Mouse (Mus musculus) limb, embryonic 10.5 days (tissue): Measurements from ENCODE around the gene Tcp11x2. TPM values are rescaled to one million over a fixed set of nuclear protein-coding genes. Genes with fewer than 3 reads are reported as not detected.

Experiments
- DNase-seq: peaks from one replicate; pipeline ENCODE4 v3.0.0-alpha.2; 2017; ENCODE audit warnings: low spot score
- H3K27ac ChIP-seq: fragments of 300-500 bp; sonication (generic); 2 replicates; pipeline ENCODE4 v1.5.1; 2016; ENCODE audit warnings: mild to moderate bottlenecking
- H3K27me3 ChIP-seq: fragments of 300-500 bp; sonication (generic); 2 replicates; pipeline ENCODE4 v1.6.1; 2016; ENCODE audit warnings: low read depth, mild to moderate bottlenecking; ENCODE audit not compliant: poor library complexity, severe bottlenecking
- H3K36me3 ChIP-seq: fragments of 300-500 bp; sonication (generic); 2 replicates; pipeline ENCODE4 v1.6.1; 2016; ENCODE audit warnings: mild to moderate bottlenecking, moderate library complexity
- H3K4me1 ChIP-seq: fragments of 300-500 bp; sonication (generic); 2 replicates; pipeline ENCODE4 v1.6.1; 2016
- H3K4me3 ChIP-seq: fragments of 300-500 bp; sonication (generic); 2 replicates; pipeline ENCODE4 v1.5.1; 2016; ENCODE audit warnings: mild to moderate bottlenecking, moderate library complexity
- H3K9me3 ChIP-seq: fragments of 300-500 bp; sonication (generic); replicated peaks from 2 replicates; pipeline ENCODE4 v1.6.1; 2016; ENCODE audit warnings: mild to moderate bottlenecking
- WGBS: fragments of 180-500 bp; shearing (Covaris S2); methylation state at CpG from one replicate; pipeline ENCODE4 v1.1.7; 2016; 5-methylcytosine and 5-hydroxymethylcytosine counted together
- polyA plus RNA-seq: library from polyadenylated mRNA; unstranded; fragments of >200 nt; fragmentation: Nextera tagmentation; extraction: Ambion mirVana; gene quantifications from 2 replicates; pipeline ENCODE4 v1.2.1, GENCODE M21; 2016

Tcp11x2 gene
- 0.08 TPM in 1 of 2 replicates, not detected in the other for polyA plus RNA-seq

GRCm38 (mm10) chrX:135693633-135694032 is at the start of gene Tcp11x2:
Gene Tcp11x2 (minus strand): TSS chrX:135693790.
- H3K27ac ChIP-seq = no peak within 1 kb of the TSS
- no peaks in the 10 kb centered on the region for H3K36me3 ChIP-seq
- H3K9me3 ChIP-seq = no peaks in the 10 kb centered on the region
- WGBS = 65% methylated on average over 1 of the region's 1 CpGs
- peaks cover 69% of the 10 kb centered on the region for H3K27me3 ChIP-seq
- no peak for DNase-seq
- H3K4me3 ChIP-seq = no peak within 1 kb of the TSS
- H3K4me1 ChIP-seq = no peaks in the 10 kb centered on the region

DNA sequence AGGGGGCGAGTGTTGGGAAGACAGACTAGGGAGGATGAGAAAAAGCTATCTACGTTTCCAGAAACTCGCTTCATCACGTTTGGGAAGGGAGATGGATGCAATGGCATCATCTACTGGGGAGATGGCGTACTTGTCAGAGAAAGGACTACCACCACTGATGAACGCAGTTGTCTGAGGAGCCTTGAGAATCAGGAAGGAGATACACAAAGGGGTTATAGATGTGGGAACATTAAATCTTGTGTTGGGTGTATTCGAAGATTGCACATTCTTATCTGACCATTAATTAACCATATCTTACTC is 49.4 kb upstream of the Tcp11x2 start:
- WGBS = 15% methylated on average over 7 of the region's 7 CpGs
- H3K4me3 ChIP-seq = peak overlapping the region; percentile 66
- no peaks in the 10 kb centered on the region for H3K9me3 ChIP-seq
- H3K4me1 ChIP-seq = 0 out of 2 replicates have a peak, but pooled peaks cover 4% of the 10 kb centered on the region
- no peak for DNase-seq
- peak overlapping the region; percentile 76 for H3K27ac ChIP-seq
- peaks cover 18% of the 10 kb centered on the region for H3K36me3 ChIP-seq
- peaks cover 67% of the 10 kb centered on the region for H3K27me3 ChIP-seq

DNA sequence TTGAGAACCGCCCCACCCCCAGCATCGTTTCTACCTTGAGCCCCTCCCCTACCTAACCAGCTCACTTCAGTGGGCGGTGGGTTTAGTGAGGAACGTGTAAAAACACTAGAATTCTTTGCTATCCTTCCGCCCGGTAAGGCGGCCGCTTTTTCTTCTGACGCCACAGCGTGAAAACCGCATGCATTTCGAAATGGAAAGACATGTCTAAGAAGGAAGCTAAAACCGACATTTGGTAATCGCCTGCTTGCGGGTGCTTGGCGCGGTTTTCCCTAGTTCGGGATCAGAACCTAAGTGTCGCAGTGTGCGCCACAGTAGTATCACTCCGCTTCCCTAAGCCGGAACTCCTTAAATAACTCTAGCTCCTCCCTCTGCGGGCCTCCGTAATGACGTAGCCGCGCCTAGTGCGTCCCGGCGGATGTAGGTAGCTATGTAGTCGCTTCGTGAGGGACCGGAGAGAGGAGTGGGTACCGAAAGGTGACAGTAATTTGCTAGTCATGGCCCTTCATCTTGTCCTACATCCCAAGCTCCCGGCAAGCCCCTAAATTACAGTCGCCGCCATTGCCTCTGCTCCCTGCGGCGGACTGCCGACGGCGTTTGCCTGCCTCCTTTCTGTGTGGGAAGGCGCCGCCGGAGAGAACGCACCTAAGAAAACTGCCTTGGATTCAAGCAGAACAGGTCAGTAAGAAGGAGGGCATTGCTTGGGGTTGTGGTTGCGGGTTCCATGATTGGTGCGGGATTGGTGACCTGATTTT is 48.9 kb upstream of the Tcp11x2 start, which contains the start of the genes Armcx5 and Gprasp1:
Gene Armcx5 (plus strand): TSS at position 430 of the 752 bp plus-strand sequence.
Gene Gprasp1 (plus strand): TSS at position 430 of the 752 bp plus-strand sequence.
- peak; percentile 75 for DNase-seq
- peak within 1 kb of the TSS; percentile 76 for H3K27ac ChIP-seq
- 18% methylated on average over 48 of the region's 48 CpGs for WGBS
- H3K4me1 ChIP-seq = 0 out of 2 replicates have a peak, but pooled peaks cover 4% of the 10 kb centered on the region
- H3K36me3 ChIP-seq = peaks cover 18% of the 10 kb centered on the region
- H3K9me3 ChIP-seq = no peaks in the 10 kb centered on the region
- peak within 1 kb of the TSS; percentile 66 for H3K4me3 ChIP-seq
- peaks cover 63% of the 10 kb centered on the region for H3K27me3 ChIP-seq

DNA sequence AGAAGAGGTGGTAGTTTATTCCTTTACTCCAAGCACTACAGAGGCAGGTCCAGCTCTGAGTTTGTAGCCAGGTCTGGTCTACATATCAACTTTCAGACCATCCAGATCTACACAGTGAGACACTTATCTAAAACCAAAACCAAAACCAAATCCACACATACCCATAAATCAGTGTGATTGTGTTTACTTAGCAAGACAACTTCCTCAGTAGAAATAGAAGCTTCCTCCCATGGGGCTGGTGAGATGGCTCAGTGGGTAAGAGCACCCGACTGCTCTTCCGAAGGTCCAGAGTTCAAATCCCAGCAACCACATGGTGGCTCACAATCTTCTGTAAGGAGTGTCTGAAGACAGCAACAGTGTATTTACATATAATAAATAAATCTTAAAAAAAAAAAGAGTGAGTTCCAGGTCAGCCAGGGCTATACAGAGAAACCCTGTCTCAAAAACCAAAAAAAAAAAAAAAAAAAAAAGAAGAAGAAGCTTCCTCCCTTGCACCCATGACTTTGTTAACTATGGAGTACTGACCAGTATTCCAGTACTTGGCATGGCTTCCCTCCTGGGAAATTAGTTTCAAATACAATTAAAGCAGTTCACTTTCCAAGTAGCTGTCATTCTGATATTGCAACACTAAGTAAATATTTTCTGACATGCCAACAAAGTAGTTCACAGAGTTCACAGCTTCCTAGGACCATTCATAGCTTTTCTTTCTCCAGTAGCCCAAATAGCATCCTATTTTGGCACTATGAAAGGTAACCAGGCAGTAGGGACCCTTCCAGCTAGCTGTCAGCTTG is 45.3 kb upstream of the Tcp11x2 start:
- Histone ChIP-seq H3K36me3 (no peaks in the 10 kb centered on the region), H3K4me3 (no peak overlapping the region), H3K27me3 (peaks cover 55% of the 10 kb centered on the region), H3K4me1 (0 out of 2 replicates have a peak, but pooled peaks cover 4% of the 10 kb centered on the region), H3K27ac (no peak overlapping the region), H3K9me3 (no peaks in the 10 kb centered on the region)
- WGBS = 92% methylated on average over 2 of the region's 2 CpGs
- DNase-seq = no peak

DNA sequence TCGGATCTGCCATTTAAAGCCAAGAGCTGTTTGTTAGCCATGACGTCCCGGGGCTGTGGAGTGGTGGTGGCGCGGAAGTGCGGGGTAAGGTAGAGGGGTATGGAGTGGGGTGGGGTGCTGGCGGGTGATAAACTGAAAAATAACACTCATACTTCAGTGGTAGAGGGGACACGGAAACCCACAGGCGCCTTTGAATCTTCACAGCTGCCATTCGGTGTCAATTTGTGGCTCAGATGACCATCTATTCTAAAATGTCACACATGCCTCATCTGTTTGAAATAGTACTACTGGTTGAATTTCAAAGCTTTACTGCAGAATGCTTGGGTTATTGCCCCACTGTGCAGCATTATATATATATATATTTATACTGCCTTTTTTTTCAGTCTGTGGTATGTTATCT is 31.6 kb upstream of the Tcp11x2 start, which contains the start of gene Tmsb15a:
Gene Tmsb15a (minus strand): TSS at position 101 of the 400 bp plus-strand sequence.
- peaks cover 79% of the 10 kb centered on the region for H3K27me3 ChIP-seq
- H3K9me3 ChIP-seq = no peaks in the 10 kb centered on the region
- no peaks in the 10 kb centered on the region for H3K36me3 ChIP-seq
- H3K27ac ChIP-seq = no peak within 1 kb of the TSS
- DNase-seq = no peak
- H3K4me1 ChIP-seq = no peaks in the 10 kb centered on the region
- no peak within 1 kb of the TSS for H3K4me3 ChIP-seq
- WGBS = 89% methylated on average over 10 of the region's 10 CpGs

GRCm38 (mm10) chrX:135712845-135713244 is 19.3 kb upstream of the Tcp11x2 start:
- no peaks in the 10 kb centered on the region for H3K9me3 ChIP-seq
- no peak overlapping the region for H3K27ac ChIP-seq
- H3K36me3 ChIP-seq = no peaks in the 10 kb centered on the region
- no peak overlapping the region for H3K4me3 ChIP-seq
- no peak for DNase-seq
- WGBS = 84% methylated on average over 2 of the region's 2 CpGs
- H3K27me3 ChIP-seq = peaks cover 62% of the 10 kb centered on the region
- H3K4me1 ChIP-seq = no peaks in the 10 kb centered on the region

DNA sequence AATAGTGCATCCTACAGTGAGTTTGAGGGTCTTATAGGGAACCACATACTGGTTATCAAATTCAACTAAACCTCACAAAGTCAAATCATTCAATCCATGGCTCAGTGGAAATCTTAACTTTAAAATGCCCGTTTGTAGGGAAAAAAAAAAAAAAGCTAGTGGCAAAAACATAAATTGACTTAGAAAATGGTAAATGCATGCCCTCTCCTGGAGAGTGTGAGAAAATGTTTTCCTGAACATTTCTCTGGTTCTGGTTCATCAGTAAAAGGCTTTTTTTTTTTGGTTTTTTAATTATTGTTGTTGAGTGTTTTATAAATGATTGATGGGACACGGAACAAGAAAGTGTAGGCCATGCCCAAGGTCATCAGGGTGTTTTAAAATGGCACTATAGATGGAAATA is 10.8 kb upstream of the Tcp11x2 start:
- peaks cover 47% of the 10 kb centered on the region for H3K27me3 ChIP-seq

DNA sequence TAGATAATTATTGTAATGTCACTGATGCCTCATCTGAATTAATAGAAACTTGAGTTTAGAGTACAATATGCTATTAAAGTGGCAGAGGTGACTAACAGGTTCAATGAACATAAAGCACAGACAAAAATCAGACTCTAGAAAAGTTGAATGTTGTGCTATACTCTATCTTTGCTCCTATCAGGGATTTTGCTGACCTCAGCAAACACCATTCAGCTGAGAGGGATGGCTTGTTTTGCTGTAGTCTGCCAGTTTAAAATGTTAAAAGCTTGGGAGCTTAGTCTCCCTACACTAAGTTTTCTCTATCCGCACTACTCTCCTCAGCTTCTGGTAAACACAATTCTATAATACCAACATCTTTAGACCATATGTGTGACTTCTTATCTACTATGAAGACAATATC is 9.5 kb upstream of the Tcp11x2 start:
- Histone ChIP-seq H3K9me3 (no peaks in the 10 kb centered on the region), H3K4me1 (no peaks in the 10 kb centered on the region), H3K36me3 (no peaks in the 10 kb centered on the region), H3K27ac (no peak overlapping the region), H3K27me3 (peaks cover 35% of the 10 kb centered on the region), H3K4me3 (no peak overlapping the region)
- WGBS = 90% methylated on average over 1 of the region's 1 CpGs
- DNase-seq = no peak

More for the DNA sequence above, 10.8 kb upstream of the Tcp11x2 start:
- H3K36me3 ChIP-seq = no peaks in the 10 kb centered on the region
- WGBS = 51% methylated on average over 2 of the region's 2 CpGs
- no peak for DNase-seq
- H3K27ac ChIP-seq = no peak overlapping the region
- H3K4me3 ChIP-seq = no peak overlapping the region
- H3K9me3 ChIP-seq = no peaks in the 10 kb centered on the region
- no peaks in the 10 kb centered on the region for H3K4me1 ChIP-seq

DNA sequence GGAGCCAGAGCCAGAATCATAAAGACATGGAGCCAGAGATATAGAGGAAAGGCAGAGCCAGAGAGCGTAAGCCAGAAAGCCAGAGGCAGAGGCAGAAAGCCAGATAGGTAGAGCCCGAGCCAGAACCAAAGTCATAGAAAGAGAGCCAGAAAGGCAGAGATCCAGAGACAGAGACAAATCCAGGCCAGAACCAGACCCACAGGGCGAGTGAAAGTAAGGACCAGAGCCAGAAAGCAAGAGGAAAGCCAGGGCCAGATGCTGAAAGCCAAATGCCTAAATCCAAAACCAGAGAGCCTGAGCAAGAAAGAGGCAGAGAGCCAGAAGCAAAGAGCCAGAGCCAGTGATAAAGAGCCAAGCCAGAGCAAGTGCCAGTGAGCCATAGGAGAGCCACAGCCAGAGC is 5.8 kb downstream of the Tcp11x2 start:
- WGBS = 81% methylated on average over 3 of the region's 3 CpGs
- no peak for DNase-seq
- H3K4me1 ChIP-seq = no peaks in the 10 kb centered on the region

GRCm38 (mm10) chrX:135681858-135682257 is 11.7 kb downstream of the Tcp11x2 start:
- no peaks in the 10 kb centered on the region for H3K36me3 ChIP-seq
- 75% methylated on average over 2 of the region's 2 CpGs for WGBS
- no peak overlapping the region for H3K4me3 ChIP-seq
- DNase-seq = no peak
- H3K27ac ChIP-seq = no peak overlapping the region
- no peaks in the 10 kb centered on the region for H3K9me3 ChIP-seq
- no peaks in the 10 kb centered on the region for H3K4me1 ChIP-seq
- H3K27me3 ChIP-seq = peaks cover 94% of the 10 kb centered on the region

More for the DNA sequence above, 5.8 kb downstream of the Tcp11x2 start:
- Histone ChIP-seq H3K27ac (no peak overlapping the region), H3K36me3 (no peaks in the 10 kb centered on the region), H3K9me3 (no peaks in the 10 kb centered on the region), H3K4me3 (no peak overlapping the region), H3K27me3 (peaks cover 94% of the 10 kb centered on the region)

- Histone ChIP-seq H3K4me3 (no peak overlapping the region), H3K4me1 (no peaks in the 10 kb centered on the region), H3K36me3 (no peaks in the 10 kb centered on the region), H3K27me3 (peaks cover 27% of the 10 kb centered on the region; the same call in 1 of the 2 replicates), H3K9me3 (no peaks in the 10 kb centered on the region), H3K27ac (no peak overlapping the region)
- peak; percentile 30 for DNase-seq
- WGBS = 53% methylated on average over 9 of the region's 9 CpGs
Observed at GRCm38 (mm10) chrX:135652173-135652772, 41.3 kb downstream of the Tcp11x2 start.

DNA sequence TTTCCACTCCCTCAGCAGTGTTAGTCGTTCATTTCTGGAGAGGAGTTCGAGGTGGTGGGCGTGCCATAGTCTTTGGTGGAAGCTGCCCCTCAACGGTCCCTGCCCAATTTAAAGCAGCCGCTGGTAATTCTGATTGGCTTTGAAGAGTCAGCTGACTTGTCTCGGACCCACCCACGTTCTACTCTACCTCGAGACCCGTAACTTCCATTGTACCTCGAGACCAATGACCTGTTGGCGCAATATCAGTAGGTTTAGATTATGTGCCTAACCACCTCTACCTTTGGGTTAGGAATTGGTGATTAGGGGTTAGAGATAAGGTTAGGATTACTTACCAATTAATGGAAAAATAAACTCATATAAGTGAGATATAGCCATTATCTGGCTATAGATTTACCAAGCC is 66.0 kb downstream of the Tcp11x2 start, which contains the start of gene Prame:
Gene Prame (minus strand): TSS at position 101 of the 400 bp plus-strand sequence.
- Histone ChIP-seq H3K27ac (no peak within 1 kb of the TSS), H3K4me1 (no peaks in the 10 kb centered on the region), H3K36me3 (no peaks in the 10 kb centered on the region), H3K4me3 (no peak within 1 kb of the TSS), H3K9me3 (no peaks in the 10 kb centered on the region), H3K27me3 (peaks cover 18% of the 10 kb centered on the region; the same call in 1 of the 2 replicates)
- no peak for DNase-seq
- 93% methylated on average over 11 of the region's 11 CpGs for WGBS
